Mouse (Mus musculus) spleen, postnatal 14 days (tissue): Measurements from ENCODE around the gene Pacs1.
A peak's percentile ranks its signal among the peaks of the same experiment; 100 is the strongest.
"Not testable (repeated sequence)": the region's sequence is repeated elsewhere in the genome, so short reads cannot be mapped to it uniquely, and the experiment has no call there.

Experiments used
- DNase-seq, 2 experiments: peaks; one replicate each; pipeline ENCODE4 v3.0.0; 2021 to 2022; ENCODE audit warnings: low spot score in 2 of 2

Gene Pacs1

GRCm38 (mm10) chr19:5097521-5098362 is 175.2 kb downstream of the Pacs1 start:
- DNase-seq: no peak

GRCm38 (mm10) chr19:5095887-5096474 is 176.9 kb downstream of the Pacs1 start:
- DNase-seq: no peak

- no peak for DNase-seq
Observed at GRCm38 (mm10) chr19:5094746-5095417, 178.0 kb downstream of the Pacs1 start.

GRCm38 (mm10) chr19:5094243-5094632 is 178.7 kb downstream of the Pacs1 start:
- DNase-seq: peak; percentile 76 to 85

- no peak for DNase-seq
Observed at GRCm38 (mm10) chr19:5093481-5094242, 179.3 kb downstream of the Pacs1 start.

GRCm38 (mm10) chr19:5092083-5092482 is 180.8 kb downstream of the Pacs1 start:
- DNase-seq: no peak

- no peak for DNase-seq
Observed at GRCm38 (mm10) chr19:5089324-5089723, 183.6 kb downstream of the Pacs1 start.

- peak; percentile 72 to 85 for DNase-seq
Observed at GRCm38 (mm10) chr19:5087884-5088728, 184.8 kb downstream of the Pacs1 start, which contains the start of gene Yif1a. Gene Yif1a (plus strand): TSS chr19:5088538.

- not testable (repeated sequence) for DNase-seq
Observed at GRCm38 (mm10) chr19:5086533-5086932, 186.4 kb downstream of the Pacs1 start.

- no peak for DNase-seq
Observed at GRCm38 (mm10) chr19:5085145-5085863, 187.6 kb downstream of the Pacs1 start, which contains the start of gene Tmem151a. Gene Tmem151a (minus strand): TSS chr19:5085531.

GRCm38 (mm10) chr19:5084834-5085144 is 188.1 kb downstream of the Pacs1 start:
- no peak for DNase-seq

GRCm38 (mm10) chr19:5083961-5084833 is 188.7 kb downstream of the Pacs1 start:
- DNase-seq: no peak
